Mouse (Mus musculus) cortical plate, adult 2 months (tissue): ENCODE results near the gene Gtsf1l. TPM values are rescaled to one million over a fixed set of nuclear protein-coding genes. Genes with fewer than 3 reads are reported as not detected.

Experiments used
- H3K27ac ChIP-seq: fragments of 200-500 bp; 2 replicates; pipeline ENCODE4 v1.5.1; 2012; ENCODE audit warnings: low read length, control low read depth, inconsistent platforms; ENCODE audit not compliant: insufficient read depth
- H3K4me1 ChIP-seq: fragments of 200-500 bp; 2 replicates; pipeline ENCODE4 v1.6.1; 2011; ENCODE audit warnings: low read length; ENCODE audit not compliant: control insufficient read depth, insufficient read depth
- H3K4me3 ChIP-seq: fragments of 200-500 bp; 2 replicates; pipeline ENCODE4 v1.5.1; 2011; ENCODE audit warnings: mild to moderate bottlenecking, low read length, control low read depth; ENCODE audit not compliant: insufficient read depth
- CTCF ChIP-seq: fragments of 200-500 bp; IDR thresholded peaks from 2 replicates; pipeline ENCODE4 v1.5.1; 2011; ENCODE audit warnings: mild to moderate bottlenecking, control low read depth, low read length; ENCODE audit not compliant: insufficient read depth; ENCODE audit errors: extremely low read depth
- POLR2A ChIP-seq: fragments of 200-500 bp; IDR thresholded peaks from 2 replicates; pipeline ENCODE4 v1.6.1; 2011; ENCODE audit warnings: mild to moderate bottlenecking, low read length, control low read depth; ENCODE audit not compliant: insufficient read depth; ENCODE audit errors: extremely low read depth
- polyA plus RNA-seq: library from polyadenylated mRNA; depleted of rRNA; stranded (reverse); fragments of >200 nt; gene quantifications from 2 replicates; pipeline ENCODE4 v1.2.3, GENCODE M21; 2012; rRNA removed

Gene Gtsf1l
- polyA plus RNA-seq, result not detected in 2 replicates

GRCm38 (mm10) chr2:163087728-163088127 is at the start of gene Gtsf1l:
Gtsf1l (minus strand) TSS chr2:163087855.
- Histone ChIP-seq H3K27ac (no peak within 1 kb of the TSS), H3K4me3 (no peak within 1 kb of the TSS), H3K4me1 (no peaks in the 10 kb centered on the region)
- TF ChIP-seq CTCF (no peak), POLR2A (no peak)

- no peak overlapping the region for H3K27ac ChIP-seq
- H3K4me1 ChIP-seq, result peaks cover 2% of the 10 kb centered on the region; the same call in 1 of the 2 replicates
- no peak for TF ChIP-seq CTCF
- no peak for TF ChIP-seq POLR2A
- no peak overlapping the region for H3K4me3 ChIP-seq
Observed at GRCm38 (mm10) chr2:163136996-163137395, 49.3 kb upstream of the Gtsf1l start.

- Histone ChIP-seq H3K27ac (no peak overlapping the region), H3K4me1 (peaks cover 2% of the 10 kb centered on the region; the same call in 1 of the 2 replicates), H3K4me3 (no peak overlapping the region)
- TF ChIP-seq POLR2A (no peak), CTCF (no peak)
Observed at GRCm38 (mm10) chr2:163135931-163136330, 48.3 kb upstream of the Gtsf1l start.

- Histone ChIP-seq H3K4me3 (no peak overlapping the region), H3K27ac (no peak overlapping the region), H3K4me1 (peaks cover 2% of the 10 kb centered on the region; the same call in 1 of the 2 replicates)
- TF ChIP-seq CTCF (no peak), POLR2A (no peak)
Observed at GRCm38 (mm10) chr2:163132314-163132713, 44.7 kb upstream of the Gtsf1l start.

GRCm38 (mm10) chr2:163130837-163131236 is 43.2 kb upstream of the Gtsf1l start:
- no peak overlapping the region for H3K27ac ChIP-seq
- H3K4me3 ChIP-seq, result no peak overlapping the region
- H3K4me1 ChIP-seq, result no peaks in the 10 kb centered on the region; the same call in 1 of the 2 replicates
- TF ChIP-seq CTCF (no peak), POLR2A (no peak)

- Histone ChIP-seq H3K4me3 (no peak overlapping the region), H3K27ac (no peak overlapping the region), H3K4me1 (no peaks in the 10 kb centered on the region)
- no peak for TF ChIP-seq CTCF
- TF ChIP-seq POLR2A, result no peak
Observed at GRCm38 (mm10) chr2:163123496-163123895, 35.8 kb upstream of the Gtsf1l start.

GRCm38 (mm10) chr2:163122319-163122718 is 34.7 kb upstream of the Gtsf1l start:
- Histone ChIP-seq H3K4me1 (no peaks in the 10 kb centered on the region), H3K27ac (no peak overlapping the region), H3K4me3 (no peak overlapping the region)
- TF ChIP-seq POLR2A, result no peak
- TF ChIP-seq CTCF, result no peak

- no peak for TF ChIP-seq CTCF
- TF ChIP-seq POLR2A, result no peak
- H3K4me3 ChIP-seq, result no peak overlapping the region
- H3K27ac ChIP-seq, result no peak overlapping the region
- H3K4me1 ChIP-seq, result no peaks in the 10 kb centered on the region
Observed at GRCm38 (mm10) chr2:163121353-163121660, 33.7 kb upstream of the Gtsf1l start.

- H3K4me3 ChIP-seq, result no peak overlapping the region
- TF ChIP-seq CTCF (no peak), POLR2A (no peak)
- H3K4me1 ChIP-seq, result no peaks in the 10 kb centered on the region
- no peak overlapping the region for H3K27ac ChIP-seq
Observed at GRCm38 (mm10) chr2:163120626-163121352, 33.1 kb upstream of the Gtsf1l start.
